Mouse (Mus musculus) embryonic facial prominence, embryonic 13.5 days (tissue): ENCODE results near the gene Anxa11. TPM values are rescaled to one million over a fixed set of nuclear protein-coding genes. Genes with fewer than 3 reads are reported as not detected.
A peak's percentile ranks its signal among the peaks of the same experiment; 100 is the strongest.
"Not testable (repeated sequence)": the region's sequence is repeated elsewhere in the genome, so short reads cannot be mapped to it uniquely, and the experiment has no call there.

Experiments used
- ATAC-seq: fragments of 200-750 bp; cut with Nextera tagmentation; 2 replicates; pipeline ENCODE4 v1.8.0; 2017; ENCODE audit warnings: low read depth; ENCODE audit not compliant: insufficient number of reproducible peaks, insufficient read depth, low FRiP score, low TSS enrichment
- H3K27ac ChIP-seq: fragments of 300-500 bp; sonication (generic); 2 replicates; pipeline ENCODE4 v1.5.1; 2015; ENCODE audit warnings: moderate library complexity, mild to moderate bottlenecking, inconsistent platforms
- H3K27me3 ChIP-seq: fragments of 300-500 bp; sonication (generic); 2 replicates; pipeline ENCODE4 v1.6.1; 2015; ENCODE audit warnings: mild to moderate bottlenecking, inconsistent platforms
- H3K36me3 ChIP-seq: fragments of 300-500 bp; sonication (generic); 2 replicates; pipeline ENCODE4 v1.6.1; 2015; ENCODE audit warnings: mild to moderate bottlenecking, inconsistent platforms
- H3K4me1 ChIP-seq: fragments of 300-500 bp; sonication (generic); 2 replicates; pipeline ENCODE4 v1.6.1; 2015; ENCODE audit warnings: inconsistent platforms
- H3K4me2 ChIP-seq: fragments of 300-500 bp; sonication (generic); 2 replicates; pipeline ENCODE4 v1.6.1; 2015; ENCODE audit warnings: moderate library complexity, mild to moderate bottlenecking, inconsistent platforms
- H3K4me3 ChIP-seq: fragments of 300-500 bp; sonication (generic); 2 replicates; pipeline ENCODE4 v1.5.1; 2015; ENCODE audit warnings: mild to moderate bottlenecking, inconsistent platforms
- H3K9ac ChIP-seq: fragments of 300-500 bp; sonication (generic); 2 replicates; pipeline ENCODE4 v1.6.1; 2015; ENCODE audit warnings: mild to moderate bottlenecking, inconsistent platforms
- H3K9me3 ChIP-seq: fragments of 300-500 bp; sonication (generic); 2 replicates; pipeline ENCODE4 v1.6.1; 2016; ENCODE audit warnings: inconsistent platforms
- WGBS: fragments of 180-500 bp; shearing (Covaris S2); methylation state at CpG from one replicate; pipeline ENCODE4 v1.1.7; 2015; ENCODE audit warnings: mixed read lengths; 5-methylcytosine and 5-hydroxymethylcytosine counted together
- polyA plus RNA-seq: library from polyadenylated mRNA; unstranded; fragments of >200 nt; fragmentation: Nextera tagmentation; extraction: Ambion mirVana; gene quantifications from 2 replicates; pipeline ENCODE4 v1.2.1, GENCODE M21; 2015

Gene Anxa11
- 15.4 and 15.9 TPM in 2 replicates for polyA plus RNA-seq

GRCm38 (mm10) chr14:25841991-25842687, at the start of gene Anxa11:
Gene Anxa11 (plus strand): TSS chr14:25842156.
- H3K27me3 ChIP-seq, result peaks cover 29% of the 10 kb centered on the region
- peak; percentile 60; the same call in 1 of the 2 replicates for ATAC-seq
- H3K4me3 ChIP-seq, result peak within 1 kb of the TSS; percentile 73
- H3K9ac ChIP-seq, result peak within 1 kb of the TSS; percentile 72
- H3K4me1 ChIP-seq, result peaks cover 10% of the 10 kb centered on the region
- peak within 1 kb of the TSS; percentile 96 for H3K4me2 ChIP-seq
- H3K27ac ChIP-seq, result no peak within 1 kb of the TSS
- no peaks in the 10 kb centered on the region for H3K36me3 ChIP-seq
- under 1% methylated on average over 54 of the region's 54 CpGs for WGBS
- no peaks in the 10 kb centered on the region for H3K9me3 ChIP-seq

- Histone ChIP-seq H3K27me3 (no peaks in the 10 kb centered on the region), H3K4me3 (no peak overlapping the region), H3K36me3 (no peaks in the 10 kb centered on the region), H3K9ac (no peak overlapping the region), H3K4me1 (peaks cover 20% of the 10 kb centered on the region), H3K27ac (peak overlapping the region; percentile 60; the same call in 1 of the 2 replicates), H3K4me2 (no peak overlapping the region), H3K9me3 (no peaks in the 10 kb centered on the region)
- ATAC-seq, result no peak
- WGBS, result 95% methylated on average over 2 of the region's 2 CpGs
Measured at GRCm38 (mm10) chr14:25794331-25794730, 47.6 kb upstream of the Anxa11 start.

- H3K27me3 ChIP-seq, result no peaks in the 10 kb centered on the region
- 0 out of 2 replicates have a peak overlapping the region, but pooled peaks have one; percentile 11 for H3K9ac ChIP-seq
- ATAC-seq, result no peak
- peak overlapping the region; percentile 32; the same call in 1 of the 2 replicates for H3K4me2 ChIP-seq
- 53% methylated on average over 6 of the region's 6 CpGs for WGBS
- H3K4me1 ChIP-seq, result peaks cover 25% of the 10 kb centered on the region
- H3K4me3 ChIP-seq, result no peak overlapping the region
- H3K9me3 ChIP-seq, result no peaks in the 10 kb centered on the region
- H3K36me3 ChIP-seq, result no peaks in the 10 kb centered on the region
- H3K27ac ChIP-seq, result peak overlapping the region; percentile 85
Measured at GRCm38 (mm10) chr14:25795067-25795466, 46.9 kb upstream of the Anxa11 start.

GRCm38 (mm10) chr14:25795561-25796174, 46.3 kb upstream of the Anxa11 start:
- 0 out of 2 replicates have a peak, but pooled peaks have one; percentile 81 for ATAC-seq
- 20% methylated on average over 10 of the region's 10 CpGs for WGBS
- H3K4me2 ChIP-seq, result peak overlapping the region; percentile 32

GRCm38 (mm10) chr14:25796619-25797018, 45.3 kb upstream of the Anxa11 start:
- peak overlapping the region; percentile 17 for H3K4me2 ChIP-seq
- no peaks in the 10 kb centered on the region for H3K36me3 ChIP-seq
- H3K4me1 ChIP-seq, result peaks cover 26% of the 10 kb centered on the region
- no peak for ATAC-seq
- H3K27ac ChIP-seq, result peak overlapping the region; percentile 85
- H3K4me3 ChIP-seq, result no peak overlapping the region
- no peak overlapping the region for H3K9ac ChIP-seq
- 26% methylated on average over 7 of the region's 7 CpGs for WGBS
- H3K9me3 ChIP-seq, result no peaks in the 10 kb centered on the region
- H3K27me3 ChIP-seq, result no peaks in the 10 kb centered on the region

More at GRCm38 (mm10) chr14:25795561-25796174, 46.3 kb upstream of the Anxa11 start:
- Histone ChIP-seq H3K4me3 (no peak overlapping the region), H3K27me3 (no peaks in the 10 kb centered on the region), H3K4me1 (peaks cover 26% of the 10 kb centered on the region), H3K9ac (no peak overlapping the region), H3K9me3 (no peaks in the 10 kb centered on the region), H3K36me3 (no peaks in the 10 kb centered on the region), H3K27ac (peak overlapping the region; percentile 85)

- no peaks in the 10 kb centered on the region for H3K9me3 ChIP-seq
- ATAC-seq, result no peak
- no peak overlapping the region for H3K9ac ChIP-seq
- WGBS, result 25% methylated on average over 19 of the region's 19 CpGs
- H3K27me3 ChIP-seq, result no peaks in the 10 kb centered on the region
- H3K4me1 ChIP-seq, result peaks cover 33% of the 10 kb centered on the region
- H3K36me3 ChIP-seq, result no peaks in the 10 kb centered on the region
- no peak overlapping the region for H3K27ac ChIP-seq
- H3K4me2 ChIP-seq, result peak overlapping the region; percentile 12; the same call in 1 of the 2 replicates
- H3K4me3 ChIP-seq, result no peak overlapping the region
Measured at GRCm38 (mm10) chr14:25800166-25800960, 41.6 kb upstream of the Anxa11 start.

- ATAC-seq, result no peak
- peaks cover 21% of the 10 kb centered on the region for H3K4me1 ChIP-seq
Measured at GRCm38 (mm10) chr14:25802511-25802910, 39.4 kb upstream of the Anxa11 start.

GRCm38 (mm10) chr14:25803246-25803809, 38.6 kb upstream of the Anxa11 start:
- no peak overlapping the region for H3K4me2 ChIP-seq
- H3K4me3 ChIP-seq, result no peak overlapping the region
- H3K9me3 ChIP-seq, result no peaks in the 10 kb centered on the region
- no peak overlapping the region for H3K9ac ChIP-seq
- no peaks in the 10 kb centered on the region for H3K36me3 ChIP-seq
- 31% methylated on average over 3 of the region's 3 CpGs for WGBS
- no peak for ATAC-seq
- no peak overlapping the region for H3K27ac ChIP-seq
- H3K4me1 ChIP-seq, result peaks cover 21% of the 10 kb centered on the region
- no peaks in the 10 kb centered on the region for H3K27me3 ChIP-seq

More at GRCm38 (mm10) chr14:25802511-25802910, 39.4 kb upstream of the Anxa11 start:
- Histone ChIP-seq H3K9me3 (no peaks in the 10 kb centered on the region), H3K4me3 (no peak overlapping the region), H3K9ac (no peak overlapping the region), H3K36me3 (no peaks in the 10 kb centered on the region), H3K27me3 (no peaks in the 10 kb centered on the region), H3K27ac (no peak overlapping the region), H3K4me2 (no peak overlapping the region)

- Histone ChIP-seq H3K27me3 (no peaks in the 10 kb centered on the region), H3K36me3 (no peaks in the 10 kb centered on the region), H3K9me3 (no peaks in the 10 kb centered on the region), H3K4me3 (no peak overlapping the region), H3K4me2 (no peak overlapping the region), H3K9ac (no peak overlapping the region), H3K4me1 (peaks cover 15% of the 10 kb centered on the region), H3K27ac (no peak overlapping the region)
- WGBS, result 62% methylated on average over 7 of the region's 7 CpGs
- ATAC-seq, result no peak
Measured at GRCm38 (mm10) chr14:25805871-25806270, 36.1 kb upstream of the Anxa11 start.

- Histone ChIP-seq H3K4me1 (peaks cover 15% of the 10 kb centered on the region), H3K36me3 (no peaks in the 10 kb centered on the region), H3K9me3 (no peaks in the 10 kb centered on the region), H3K9ac (no peak overlapping the region), H3K27ac (no peak overlapping the region), H3K4me3 (no peak overlapping the region), H3K27me3 (no peaks in the 10 kb centered on the region), H3K4me2 (no peak overlapping the region)
- WGBS, result 84% methylated on average over 7 of the region's 7 CpGs
- no peak for ATAC-seq
Measured at GRCm38 (mm10) chr14:25806561-25806960, 35.4 kb upstream of the Anxa11 start.

GRCm38 (mm10) chr14:25811026-25811425, 30.9 kb upstream of the Anxa11 start:
- H3K4me3 ChIP-seq, H3K36me3 ChIP-seq, H3K4me2 ChIP-seq, H3K27me3 ChIP-seq, H3K27ac ChIP-seq, ATAC-seq, H3K9me3 ChIP-seq, H3K9ac ChIP-seq, H3K4me1 ChIP-seq: not testable (repeated sequence)
- WGBS, result 81% methylated on average over 1 of the region's 1 CpGs
